Mouse (Mus musculus) G1E (cell line): ENCODE measurements at regions not wholly inside any gene's neighbourhood (a gene's known extent, or its start where the extent isn't known, plus 50 kb on each side); places are given as distances from the start of the nearest gene placed in this dataset.

ENCODE experiments used
- ATAC-seq: 2 replicates; pipeline ENCODE4 v1.8.0; 2016; ENCODE audit warnings: mild to moderate bottlenecking; ENCODE audit not compliant: insufficient number of reproducible peaks, poor library complexity, low FRiP score, severe bottlenecking; ENCODE audit errors: extremely low read depth
- DNase-seq: peaks from one replicate; pipeline ENCODE4 v3.0.0; 2012; ENCODE audit warnings: low spot score
- H3K27me3 ChIP-seq: 2 replicates; pipeline ENCODE4 v1.6.1; 2012; ENCODE audit warnings: mild to moderate bottlenecking, low read length, inconsistent platforms; ENCODE audit not compliant: insufficient read depth
- H3K36me3 ChIP-seq: replicated peaks from 2 replicates; pipeline ENCODE3; 2012; ENCODE audit warnings: mild to moderate bottlenecking, inconsistent platforms
- H3K4me1 ChIP-seq: 2 replicates; pipeline ENCODE4 v1.6.1; 2012; ENCODE audit warnings: low read depth, low read length, inconsistent platforms, mixed read lengths; ENCODE audit not compliant: insufficient read depth
- H3K4me3 ChIP-seq: 2 replicates; pipeline ENCODE4 v1.5.1; 2012; ENCODE audit warnings: low read depth, mild to moderate bottlenecking, inconsistent platforms, low read length, moderate library complexity, mixed read lengths
- H3K9me3 ChIP-seq: replicated peaks from 2 replicates; pipeline ENCODE4 v1.6.1; 2012; ENCODE audit warnings: inconsistent platforms
- CTCF ChIP-seq: IDR thresholded peaks from 2 replicates; pipeline ENCODE4 v1.5.1; 2012; ENCODE audit warnings: low read depth, low read length, inconsistent platforms, mixed read lengths
- GATA1 ChIP-seq: IDR thresholded peaks from 2 replicates; pipeline ENCODE4 v1.6.1; 2012; ENCODE audit warnings: borderline replicate concordance, low read length, inconsistent platforms, mixed read lengths
- GATA2 ChIP-seq: IDR thresholded peaks from 2 replicates; pipeline ENCODE4 v1.6.1; 2012; ENCODE audit warnings: low read depth, low read length, inconsistent platforms, borderline replicate concordance
- POLR2AphosphoS5 ChIP-seq: IDR thresholded peaks from 2 replicates; pipeline ENCODE4 v1.6.1; 2012; ENCODE audit warnings: low read depth, low read length, inconsistent platforms; ENCODE audit not compliant: insufficient replicate concordance
- TAL1 ChIP-seq: conservative IDR thresholded peaks from 2 replicates; pipeline ENCODE4 v1.6.1; 2012; ENCODE audit warnings: low read depth, low read length, inconsistent platforms, mixed read lengths

DNA sequence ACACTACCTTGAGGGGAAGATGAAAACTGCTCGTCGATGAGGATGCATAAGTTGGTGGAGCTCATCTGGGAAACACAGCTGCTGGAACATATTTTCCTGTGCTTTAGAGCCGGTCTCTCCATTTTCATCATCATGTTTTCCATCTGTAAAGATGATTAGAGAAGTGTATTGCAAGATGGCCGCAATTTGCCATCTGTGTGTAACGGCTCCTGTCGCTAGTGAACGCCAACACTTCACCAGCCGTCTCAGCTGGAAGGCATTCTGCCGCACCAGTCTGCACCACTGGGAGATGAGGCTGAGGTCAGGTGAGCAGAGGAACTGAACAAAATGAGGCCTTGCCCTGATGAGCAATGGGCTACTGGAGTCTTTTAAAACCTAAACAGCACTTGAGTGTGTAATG lies 57.4 kb downstream of the Gm21962 start:
- ATAC-seq (no peak), DNase-seq (no peak)
- TF ChIP-seq CTCF: no peak
- TF ChIP-seq TAL1: no peak
- TF ChIP-seq POLR2AphosphoS5: no peak
- no peak for TF ChIP-seq GATA2
- TF ChIP-seq GATA1: no peak

DNA sequence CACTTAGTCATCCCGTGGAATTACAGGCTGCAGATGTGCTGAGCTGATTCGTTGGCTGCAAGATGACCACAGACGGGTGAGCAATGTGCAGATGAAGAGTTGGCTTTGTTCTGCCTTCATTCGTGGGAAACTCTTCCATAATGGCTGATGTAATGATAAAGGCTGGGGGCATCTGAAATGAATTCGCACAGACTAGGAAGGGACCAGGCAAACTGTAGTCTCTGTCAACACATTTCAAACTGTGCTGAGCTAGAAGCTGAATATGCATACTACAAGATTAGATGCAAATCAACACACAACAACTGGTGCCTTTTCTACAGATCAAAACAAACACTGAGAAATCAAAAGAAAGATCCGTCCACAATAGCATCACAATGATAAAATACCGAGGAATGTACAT lies 58.1 kb downstream of the Gm21962 start:
- H3K4me1 ChIP-seq: no peaks in the 10 kb centered on the region
- no peaks in the 10 kb centered on the region for H3K36me3 ChIP-seq
- H3K27me3 ChIP-seq: peaks cover 4% of the 10 kb centered on the region
- H3K4me3 ChIP-seq: no peak overlapping the region
- DNase-seq (no peak), ATAC-seq (no peak)
- no peaks in the 10 kb centered on the region for H3K9me3 ChIP-seq
- no peak for TF ChIP-seq POLR2AphosphoS5
- no peak for TF ChIP-seq CTCF
- no peak for TF ChIP-seq GATA2
- TF ChIP-seq TAL1: no peak
- TF ChIP-seq GATA1: no peak

More for the DNA sequence above, 57.4 kb downstream of the Gm21962 start:
- H3K27me3 ChIP-seq: peaks cover 4% of the 10 kb centered on the region
- H3K9me3 ChIP-seq: no peaks in the 10 kb centered on the region
- no peaks in the 10 kb centered on the region for H3K4me1 ChIP-seq
- no peak overlapping the region for H3K4me3 ChIP-seq
- no peaks in the 10 kb centered on the region for H3K36me3 ChIP-seq

GRCm38 (mm10) chr3:137737222-137737800 lies 66.0 kb downstream of the Gm21962 start:
- H3K36me3 ChIP-seq: no peaks in the 10 kb centered on the region

DNA sequence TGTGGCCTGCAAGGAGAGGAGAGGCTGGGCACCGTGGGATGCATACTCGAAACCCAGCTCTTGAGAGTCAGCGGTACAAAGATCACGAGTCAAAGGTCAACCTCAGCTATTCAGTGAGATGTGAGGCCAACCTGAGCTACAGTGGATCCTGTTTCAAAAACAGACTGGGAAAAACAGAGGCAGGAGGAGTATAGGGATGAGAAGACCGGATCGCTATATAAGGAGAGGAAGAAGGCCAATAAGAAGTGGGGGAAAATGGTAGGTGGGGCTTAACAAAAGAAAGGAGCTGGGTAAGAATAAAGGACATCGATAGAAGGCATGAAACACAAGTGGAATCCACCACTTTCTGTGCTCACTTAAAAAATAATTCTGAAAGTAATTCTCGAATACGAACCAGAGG lies 70.2 kb downstream of the Gm21962 start:
- Histone ChIP-seq H3K9me3 (no peaks in the 10 kb centered on the region), H3K4me1 (no peaks in the 10 kb centered on the region), H3K36me3 (no peaks in the 10 kb centered on the region), H3K27me3 (0 out of 2 replicates have a peak, but pooled peaks cover 2% of the 10 kb centered on the region), H3K4me3 (no peak overlapping the region)
- no peak for ATAC-seq
- DNase-seq: no peak
- no peak for TF ChIP-seq TAL1
- TF ChIP-seq GATA1: no peak
- TF ChIP-seq GATA2: no peak
- TF ChIP-seq CTCF: no peak
- no peak for TF ChIP-seq POLR2AphosphoS5

More at GRCm38 (mm10) chr3:137737222-137737800, 66.0 kb downstream of the Gm21962 start:
- DNase-seq (no peak), ATAC-seq (no peak)
- H3K4me1 ChIP-seq: no peaks in the 10 kb centered on the region
- no peak overlapping the region for H3K4me3 ChIP-seq
- TF ChIP-seq TAL1 (no peak), GATA1 (no peak), POLR2AphosphoS5 (no peak), GATA2 (no peak), CTCF (no peak)
- no peaks in the 10 kb centered on the region for H3K9me3 ChIP-seq
- H3K27me3 ChIP-seq: no peaks in the 10 kb centered on the region

DNA sequence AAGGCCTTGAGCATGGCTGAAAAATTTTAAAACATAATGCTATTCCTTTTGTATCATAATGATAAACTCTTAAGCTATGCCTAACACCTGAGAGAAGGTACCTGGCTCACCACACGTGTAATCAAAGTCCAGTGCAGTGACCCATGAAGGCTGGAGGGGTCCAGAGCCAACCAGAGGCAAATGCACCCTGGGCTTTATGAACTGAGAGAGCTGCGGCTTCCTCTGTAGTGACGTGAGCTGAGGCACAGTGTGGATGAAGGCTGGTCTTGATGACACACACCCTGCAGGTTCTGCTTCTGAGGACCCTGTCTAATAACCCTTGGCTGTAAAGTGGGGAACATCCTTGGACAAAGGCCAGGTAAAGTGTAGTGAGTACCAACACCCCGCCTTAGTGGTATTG lies 70.8 kb downstream of the Gm21962 start:
- 0 out of 2 replicates have a peak, but pooled peaks cover 2% of the 10 kb centered on the region for H3K27me3 ChIP-seq
- TF ChIP-seq GATA2 (no peak), GATA1 (no peak), TAL1 (no peak), POLR2AphosphoS5 (no peak), CTCF (no peak)
- H3K36me3 ChIP-seq: no peaks in the 10 kb centered on the region
- no peaks in the 10 kb centered on the region for H3K4me1 ChIP-seq
- ATAC-seq (no peak), DNase-seq (no peak)
- H3K4me3 ChIP-seq: no peak overlapping the region
- H3K9me3 ChIP-seq: no peaks in the 10 kb centered on the region

- no peak for TF ChIP-seq GATA2
- TF ChIP-seq GATA1: no peak
- no peak for TF ChIP-seq POLR2AphosphoS5
- no peak for TF ChIP-seq CTCF
- Histone ChIP-seq H3K9me3 (no peaks in the 10 kb centered on the region), H3K36me3 (no peaks in the 10 kb centered on the region), H3K27me3 (peaks cover 31% of the 10 kb centered on the region), H3K4me1 (peaks cover 7% of the 10 kb centered on the region), H3K4me3 (no peak overlapping the region)
- ATAC-seq (no peak), DNase-seq (no peak)
Observed at GRCm38 (mm10) chr3:137751732-137752260, 80.5 kb downstream of the Gm21962 start.
